Mouse (Mus musculus) urinary bladder, adult 18-20 months (tissue): ENCODE measurements around the gene Nfkbie.

Source experiments
- DNase-seq, 2 experiments: peaks; one replicate each; pipeline ENCODE4 v3.0.0; 2022; ENCODE audit warnings: low spot score in 2 of 2, mixed read lengths in 2 of 2

Gene Nfkbie

DNA sequence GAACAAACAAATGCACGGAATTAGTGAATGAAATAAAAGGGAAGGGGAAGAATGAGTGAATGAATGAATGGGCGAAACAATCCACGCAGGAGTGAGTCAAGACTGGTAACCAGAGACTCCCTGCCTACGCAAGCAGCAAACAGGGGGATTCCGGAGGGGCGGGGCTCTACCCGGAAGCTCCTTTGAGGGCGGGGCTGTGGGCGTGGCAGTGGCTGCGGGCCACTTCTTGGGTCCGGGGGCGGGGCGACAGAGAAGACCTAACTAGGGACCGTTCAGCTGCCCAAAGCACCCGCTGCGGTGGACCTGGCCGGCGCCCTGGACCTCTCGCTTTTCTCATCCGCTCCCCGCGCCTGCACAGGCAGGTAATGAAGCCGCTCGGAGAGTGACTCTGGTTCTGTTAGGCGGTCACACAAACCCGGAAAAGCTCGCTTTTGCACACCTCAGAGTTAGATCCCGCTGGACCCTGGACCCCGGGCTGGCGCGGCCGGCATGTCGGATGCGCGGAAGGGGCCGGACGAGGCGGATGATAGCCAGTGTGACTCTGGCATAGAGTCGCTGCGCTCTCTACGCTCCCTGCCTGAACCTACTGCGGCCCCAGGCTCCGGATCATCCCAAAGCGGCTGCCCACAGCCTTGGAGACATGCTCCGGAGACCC lies at the start of gene Nfkbie:
TSS of gene Nfkbie (plus strand) at position 252 of the 655 bp plus-strand sequence.
- DNase-seq: peak; percentile 93 to 98

DNA sequence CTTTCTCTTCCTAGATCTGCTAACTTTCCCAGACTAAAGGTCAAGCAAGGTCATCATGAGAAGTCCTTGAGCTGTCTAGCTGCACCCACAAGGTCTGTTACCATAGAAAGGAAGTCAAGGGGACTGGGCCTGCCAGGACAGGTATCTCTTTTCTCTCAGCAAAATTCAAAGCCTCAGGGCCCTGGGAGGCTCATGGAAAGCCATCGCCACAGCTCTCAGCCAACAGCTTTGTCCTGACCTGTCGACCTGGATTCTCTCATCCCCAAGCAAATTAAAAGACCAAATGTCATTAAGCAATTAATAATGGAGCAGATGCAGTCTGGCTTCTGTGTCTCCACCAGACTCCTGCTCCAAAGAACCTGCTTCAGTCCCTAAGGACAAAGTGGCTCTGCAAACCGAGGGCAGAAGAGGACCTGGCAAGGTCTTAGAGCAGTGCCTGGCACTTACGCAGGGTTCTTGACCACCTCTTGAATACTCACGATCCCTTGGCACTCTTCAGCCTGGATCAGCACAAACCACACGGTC lies 49.5 kb upstream of the Nfkbie start:
- no peak for DNase-seq

DNA sequence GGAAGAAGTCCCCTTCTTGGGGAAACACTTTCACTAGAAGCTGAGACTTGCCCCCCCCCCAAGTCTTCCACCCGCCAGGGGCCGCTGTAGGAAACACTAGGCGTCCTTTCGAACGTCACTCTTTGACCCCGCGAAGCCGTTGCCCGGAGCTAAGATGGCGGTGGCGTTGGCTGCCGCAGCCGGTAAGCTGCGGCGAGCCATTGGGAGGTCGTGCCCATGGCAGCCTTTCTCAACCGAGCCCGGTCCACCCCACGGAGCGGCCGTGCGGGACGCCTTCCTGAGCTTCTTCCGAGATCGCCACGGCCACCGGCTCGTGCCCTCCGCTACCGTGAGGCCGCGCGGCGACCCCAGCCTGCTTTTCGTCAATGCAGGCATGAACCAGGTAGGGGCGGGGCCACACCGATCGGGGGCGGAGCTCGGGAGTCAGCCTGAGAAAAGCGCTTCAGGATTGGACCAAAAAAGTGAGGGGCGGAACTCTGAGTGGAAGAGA lies 48.8 kb upstream of the Nfkbie start, which contains the start of gene Aars2:
TSS of gene Aars2 (plus strand) at position 142 of the 490 bp plus-strand sequence.
- DNase-seq: peak; percentile 86 to 98

DNA sequence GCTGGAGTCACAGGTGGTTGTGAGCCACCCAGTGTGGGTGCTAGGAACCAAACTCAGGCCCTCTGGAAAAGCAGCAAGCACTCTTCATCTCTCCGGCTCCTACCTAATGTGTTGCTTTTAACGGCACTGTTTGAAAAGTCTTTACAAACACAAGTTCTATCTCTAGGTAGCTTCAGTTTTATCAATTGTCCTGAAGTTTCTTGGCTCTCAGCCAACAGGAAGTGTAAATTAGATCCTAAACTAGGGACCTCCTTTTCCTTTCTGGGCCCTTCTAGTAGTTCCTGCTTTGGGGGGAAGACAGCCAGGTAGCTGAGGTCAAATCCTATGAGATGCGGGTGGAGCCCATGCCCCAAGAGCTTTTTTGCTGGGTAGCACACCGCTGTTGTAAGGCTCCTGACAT lies 44.6 kb upstream of the Nfkbie start:
- no peak for DNase-seq

DNA sequence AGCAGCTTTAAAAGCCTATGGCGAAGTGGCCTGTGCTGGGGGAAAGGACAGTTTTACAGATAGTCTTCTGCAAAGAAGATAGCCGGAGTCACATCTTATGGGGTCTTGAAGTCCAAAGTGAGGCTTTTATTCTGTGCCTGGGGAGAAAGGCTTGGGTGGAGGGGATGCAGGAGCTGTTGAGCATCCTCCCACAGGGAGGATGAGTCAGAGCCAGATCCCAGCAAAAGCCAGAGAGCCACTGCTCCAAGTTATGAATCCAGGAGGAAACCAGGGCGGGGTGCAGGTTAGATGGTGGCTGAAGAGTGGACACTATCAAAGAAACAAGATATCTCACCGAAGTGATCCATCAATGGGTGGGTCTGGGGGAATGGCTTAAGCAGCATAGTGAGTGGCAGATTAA lies 43.7 kb upstream of the Nfkbie start:
- no peak for DNase-seq

DNA sequence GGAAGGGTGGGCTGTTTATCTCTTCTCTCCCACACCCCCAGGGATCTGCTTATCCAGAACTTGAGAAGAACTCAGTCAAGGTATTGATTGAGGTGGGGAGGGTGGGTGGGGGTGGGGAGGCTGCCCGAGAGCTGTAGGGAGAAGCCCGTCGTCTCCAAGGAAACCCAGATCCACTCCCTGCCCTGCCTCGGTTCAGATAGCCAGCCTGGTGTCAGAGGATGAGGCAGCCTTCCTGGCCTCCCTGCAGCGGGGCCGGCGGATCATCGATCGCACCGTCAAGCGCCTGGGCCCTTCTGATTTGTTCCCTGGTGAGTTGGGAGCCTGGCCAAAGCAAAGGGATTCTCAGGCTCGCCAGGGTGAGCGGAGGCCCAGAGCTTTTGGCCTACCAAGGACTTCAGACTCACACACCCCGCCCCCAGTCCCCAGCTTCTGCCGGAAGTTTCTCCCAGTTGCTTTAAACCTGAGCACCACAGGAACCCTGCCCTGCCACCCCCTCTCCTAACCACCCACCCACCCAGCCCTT lies 40.2 kb upstream of the Nfkbie start:
- DNase-seq: no peak

DNA sequence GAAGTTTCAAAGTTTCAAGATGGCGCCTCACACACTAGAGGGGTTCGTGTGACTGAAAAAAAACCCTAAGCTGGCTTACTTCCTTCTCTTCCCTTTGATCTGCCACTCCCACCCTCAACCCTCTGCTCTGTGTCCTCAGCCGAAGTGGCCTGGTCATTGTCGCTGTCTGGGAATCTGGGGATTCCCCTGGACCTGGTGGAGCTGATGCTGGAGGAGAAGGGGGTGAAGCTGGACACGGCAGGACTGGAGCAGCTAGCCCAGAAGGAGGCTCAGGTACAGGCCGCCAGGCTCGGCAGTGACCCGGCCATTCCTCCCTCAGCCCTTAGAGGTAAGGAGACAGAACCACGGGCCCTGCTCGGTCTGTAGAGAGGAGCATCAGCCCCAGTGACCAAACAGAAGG lies 39.7 kb upstream of the Nfkbie start:
- no peak for DNase-seq

DNA sequence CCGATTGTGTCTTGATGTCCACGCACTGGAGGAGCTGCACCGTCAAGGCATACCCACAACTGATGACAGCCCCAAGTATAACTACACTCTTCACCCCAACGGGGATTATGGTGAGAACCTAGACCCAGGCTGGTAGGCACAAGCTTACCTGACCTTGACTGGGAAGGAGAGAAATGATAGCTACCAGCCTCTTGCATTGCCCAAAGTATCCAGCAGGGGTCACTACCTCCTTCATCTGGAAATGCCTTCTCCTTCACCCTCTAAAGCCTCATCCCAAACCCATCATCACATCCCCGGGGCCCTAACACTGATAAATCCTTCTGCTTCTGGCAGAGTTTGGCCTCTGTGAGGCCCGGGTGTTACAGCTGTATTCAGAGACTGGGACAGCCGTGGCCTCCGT lies 39.0 kb upstream of the Nfkbie start:
- peak; percentile 29 to 55 for DNase-seq

DNA sequence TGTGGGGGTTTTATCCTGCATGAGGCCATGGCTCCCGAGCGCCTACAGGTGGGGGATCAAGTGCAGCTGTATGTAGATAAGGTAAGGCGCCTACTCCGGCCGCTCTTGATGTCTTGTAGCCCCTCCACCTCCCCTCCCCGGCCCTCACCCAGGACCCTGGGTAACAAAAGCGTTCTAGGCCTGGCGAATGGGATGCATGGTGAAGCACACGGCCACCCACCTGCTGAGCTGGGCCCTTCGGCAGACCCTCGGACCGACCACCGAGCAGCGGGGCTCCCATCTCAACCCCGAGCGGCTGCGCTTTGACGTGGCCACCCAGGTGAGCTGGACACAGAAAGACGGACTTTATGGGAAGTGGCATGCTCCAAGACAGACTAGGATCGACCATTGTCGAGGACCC lies 38.4 kb upstream of the Nfkbie start:
- DNase-seq: no peak

DNA sequence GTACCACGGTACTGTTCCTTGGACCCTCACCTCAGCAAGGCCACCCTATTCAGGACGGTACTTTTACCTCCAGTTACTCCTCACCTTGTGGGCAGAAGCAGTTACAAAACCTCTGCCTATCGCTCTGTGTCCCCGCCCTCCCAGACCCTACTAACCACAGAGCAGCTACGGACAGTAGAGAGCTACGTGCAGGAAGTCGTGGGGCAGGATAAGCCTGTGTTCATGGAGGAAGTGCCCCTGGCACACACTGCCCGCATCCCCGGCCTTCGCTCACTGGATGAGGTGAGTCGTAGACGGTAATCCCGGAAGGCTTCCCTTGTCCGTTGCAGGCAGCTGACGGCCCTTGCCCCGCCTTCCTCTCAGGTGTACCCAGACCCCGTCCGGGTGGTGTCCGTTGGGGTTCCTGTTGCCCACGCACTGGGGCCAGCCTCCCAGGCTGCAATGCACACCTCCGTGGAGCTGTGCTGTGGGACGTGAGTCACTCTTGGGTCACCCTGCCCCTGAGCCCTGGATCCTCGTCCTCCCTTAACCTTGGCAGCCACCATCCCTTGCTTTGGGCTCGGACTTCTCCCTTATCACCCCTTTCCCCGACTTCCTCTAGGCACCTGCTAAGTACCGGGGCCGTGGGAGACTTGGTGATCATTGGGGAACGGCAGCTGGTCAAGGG lies 37.8 kb upstream of the Nfkbie start:
- no peak for DNase-seq

DNA sequence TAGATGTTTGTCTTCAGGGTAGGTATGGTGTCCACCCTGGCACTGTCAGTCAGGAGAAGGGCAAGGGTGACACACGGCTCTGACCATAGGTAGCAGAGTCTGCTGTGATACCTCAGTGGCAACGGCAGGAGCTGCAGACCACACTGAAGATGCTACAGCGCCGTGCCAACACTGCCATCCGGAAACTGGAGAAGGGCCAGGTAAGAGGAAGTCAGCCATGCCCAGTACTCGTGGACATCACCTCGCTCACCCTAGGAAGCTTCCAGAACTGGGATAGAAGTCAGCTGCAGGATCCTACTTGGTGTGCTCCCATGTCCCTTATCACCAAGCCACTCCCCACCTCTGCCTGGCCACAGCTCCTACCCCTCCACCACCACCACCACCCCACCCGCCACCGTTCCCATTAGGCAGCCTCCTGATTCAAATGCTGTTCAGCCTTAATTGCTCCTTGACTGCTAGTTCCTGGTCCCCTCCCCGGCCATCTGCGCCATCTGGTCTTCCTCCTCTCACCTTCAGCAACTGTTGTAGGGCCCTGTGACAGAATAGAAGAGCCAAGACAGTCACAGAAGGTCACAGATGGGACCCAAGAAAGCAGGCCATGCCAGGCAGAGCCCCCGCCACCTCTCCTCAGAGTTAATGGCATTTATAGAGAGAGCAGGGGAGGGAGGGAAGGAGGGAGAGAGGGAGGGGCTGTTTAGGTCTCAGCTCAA lies 36.6 kb upstream of the Nfkbie start:
- DNase-seq: no peak

DNA sequence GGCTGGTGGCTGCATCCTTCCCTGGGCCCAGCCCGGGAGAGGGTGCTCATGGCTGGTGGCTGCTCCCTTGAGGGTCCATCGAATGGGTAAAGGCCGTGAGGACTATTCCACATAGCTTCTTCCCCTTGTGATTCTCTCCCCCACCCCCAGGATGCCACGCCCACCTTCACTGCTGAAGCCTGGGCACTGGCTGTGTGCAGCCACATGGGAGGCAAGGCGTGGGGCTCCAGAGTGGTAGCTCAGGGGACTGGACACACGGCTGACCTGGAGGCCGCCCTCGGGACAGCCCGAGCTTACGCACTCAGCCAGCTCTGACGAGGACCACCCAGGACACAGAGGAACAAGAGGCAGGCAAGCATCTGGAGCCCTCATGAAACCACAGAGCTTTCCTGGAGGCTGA lies 35.4 kb upstream of the Nfkbie start:
- DNase-seq: no peak

DNA sequence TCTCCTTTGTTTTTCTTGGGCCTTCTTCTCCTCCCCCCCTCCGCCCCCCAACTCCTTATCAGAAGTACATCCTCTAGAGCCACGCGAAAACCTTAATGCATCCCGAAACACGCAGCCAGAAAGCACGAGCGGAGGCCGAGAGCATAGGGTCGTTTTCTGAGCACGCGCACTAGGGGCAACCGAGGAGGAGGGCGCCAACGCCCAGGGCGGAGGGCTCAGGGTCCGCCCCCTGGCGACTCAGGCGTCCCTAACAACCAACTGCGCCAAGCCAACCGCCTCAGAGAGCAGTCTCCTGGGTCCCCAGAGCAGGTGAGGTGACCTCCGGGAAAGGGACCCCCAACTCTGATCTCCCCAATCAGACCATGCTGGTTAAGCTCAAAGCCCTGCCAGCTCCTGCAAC lies 32.2 kb upstream of the Nfkbie start, which contains the start of gene Tcte1:
TSS of gene Tcte1 (plus strand) at position 172 of the 400 bp plus-strand sequence.
- DNase-seq: no peak

DNA sequence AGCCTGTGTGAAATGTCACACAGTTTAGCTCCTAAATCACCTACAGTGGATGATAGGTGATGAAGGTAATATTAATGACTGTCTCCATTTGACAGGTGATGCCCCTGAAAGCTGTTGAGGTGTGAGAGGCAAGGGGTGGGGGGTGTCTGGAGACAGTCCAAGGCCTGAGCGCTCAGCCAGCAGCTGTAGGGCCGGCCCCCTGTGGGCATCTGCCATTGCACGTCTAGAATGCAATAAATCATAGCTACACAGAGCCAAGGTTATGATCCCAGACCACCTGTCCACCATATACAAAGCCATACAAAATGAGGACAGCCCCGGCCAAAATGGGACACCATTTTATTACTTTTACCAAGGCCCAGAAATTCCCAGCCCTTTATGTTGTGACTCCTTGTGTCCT lies 30.5 kb upstream of the Nfkbie start:
- no peak for DNase-seq

DNA sequence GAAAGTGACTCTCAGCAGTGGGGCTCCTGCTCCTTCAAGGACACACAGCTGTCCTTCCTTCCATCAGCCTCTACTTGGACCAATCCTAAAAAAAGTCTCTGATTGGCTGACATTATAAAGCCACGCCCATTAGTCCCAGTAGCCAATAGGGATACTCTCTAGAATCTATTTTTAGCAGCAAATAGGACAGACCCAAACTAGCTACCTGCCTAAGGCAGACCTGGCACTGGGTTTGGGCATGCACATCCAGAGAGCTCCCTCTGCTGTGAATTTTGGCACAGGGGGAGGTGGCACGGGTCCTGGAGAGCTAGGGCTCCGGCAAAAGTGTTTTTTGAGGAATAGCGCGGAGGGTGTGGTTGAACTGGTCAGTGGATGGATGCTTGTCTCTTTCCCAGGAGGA lies 28.9 kb upstream of the Nfkbie start:
- no peak for DNase-seq

DNA sequence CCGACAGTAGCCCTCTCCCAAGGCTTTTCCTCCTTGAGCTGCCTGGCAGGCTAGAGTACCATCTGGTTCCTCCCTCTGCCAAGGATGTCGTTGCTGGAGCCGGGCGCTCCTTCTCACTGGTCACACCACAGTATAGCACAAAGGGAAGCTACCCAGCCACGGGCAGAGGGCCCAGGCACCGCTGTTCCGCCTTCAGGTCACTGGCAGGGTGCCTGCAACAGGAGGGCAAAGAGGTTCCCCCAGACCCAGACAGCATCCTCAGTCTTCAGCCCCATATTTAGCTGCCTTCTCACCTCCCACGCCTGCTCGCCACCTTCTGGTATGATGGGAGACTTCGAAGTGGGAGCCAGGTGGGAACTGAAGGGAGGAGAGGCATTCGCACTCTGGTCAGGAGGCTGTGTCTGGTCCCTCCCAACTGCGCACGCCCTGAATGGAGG lies 25.1 kb upstream of the Nfkbie start:
- DNase-seq: no peak

DNA sequence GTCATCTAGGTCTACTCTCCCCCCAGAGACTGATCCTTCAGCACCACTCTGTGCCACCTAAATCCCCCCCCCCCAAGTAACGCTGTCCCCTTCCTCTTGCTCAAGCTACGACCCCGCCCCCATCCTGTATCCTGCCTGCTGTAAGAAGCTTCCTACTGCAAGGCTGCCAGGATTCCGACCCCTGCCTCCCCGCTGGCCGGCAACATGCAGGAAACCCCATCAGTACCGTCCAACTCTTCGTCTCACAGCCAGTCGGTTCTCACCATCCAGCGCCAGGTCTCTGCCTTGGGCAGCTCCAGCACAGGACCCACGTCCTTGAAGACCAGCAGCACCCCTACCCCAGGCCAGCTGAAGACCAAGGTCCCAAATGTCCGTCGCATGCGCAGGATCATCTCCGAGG lies 22.6 kb upstream of the Nfkbie start:
- DNase-seq: no peak

DNA sequence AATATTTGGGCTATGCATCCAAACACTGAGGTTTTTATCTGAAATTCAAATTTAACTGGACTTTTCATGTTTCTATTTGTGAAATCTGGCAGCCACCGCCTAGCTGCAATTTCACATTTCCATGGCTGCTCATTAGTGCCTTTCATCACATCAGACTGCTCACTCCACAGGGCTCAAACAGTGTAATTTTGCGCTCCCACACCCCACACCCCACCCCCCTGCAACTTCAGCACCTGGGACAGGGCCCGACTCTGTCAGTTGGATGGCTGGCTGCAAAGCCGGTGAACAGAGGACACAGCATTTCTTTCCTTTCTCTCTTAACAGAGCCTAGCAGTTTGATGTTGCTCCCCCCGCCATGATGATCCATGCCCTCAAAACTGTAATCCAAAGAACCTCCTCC lies 19.2 kb upstream of the Nfkbie start:
- no peak for DNase-seq

DNA sequence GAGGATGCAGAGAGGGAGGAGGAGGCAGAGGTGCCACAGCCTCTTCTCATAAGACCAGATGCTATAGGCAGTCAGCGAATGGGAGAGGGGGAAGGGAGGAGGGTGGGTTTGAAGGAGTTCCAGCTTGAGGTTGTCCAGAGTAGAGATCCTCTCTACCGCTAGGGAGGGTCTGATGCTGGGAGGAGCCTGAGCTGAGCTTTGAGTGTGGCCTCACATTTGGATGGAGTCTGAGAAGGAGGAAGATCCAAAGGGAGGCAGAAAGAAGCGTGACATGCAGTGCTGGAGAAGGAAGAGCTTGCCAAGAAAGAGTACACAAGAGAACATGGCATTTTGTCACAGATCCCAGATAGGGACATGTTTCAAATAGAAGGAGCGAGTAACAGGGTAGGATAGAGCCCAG lies 17.1 kb upstream of the Nfkbie start:
- no peak for DNase-seq

DNA sequence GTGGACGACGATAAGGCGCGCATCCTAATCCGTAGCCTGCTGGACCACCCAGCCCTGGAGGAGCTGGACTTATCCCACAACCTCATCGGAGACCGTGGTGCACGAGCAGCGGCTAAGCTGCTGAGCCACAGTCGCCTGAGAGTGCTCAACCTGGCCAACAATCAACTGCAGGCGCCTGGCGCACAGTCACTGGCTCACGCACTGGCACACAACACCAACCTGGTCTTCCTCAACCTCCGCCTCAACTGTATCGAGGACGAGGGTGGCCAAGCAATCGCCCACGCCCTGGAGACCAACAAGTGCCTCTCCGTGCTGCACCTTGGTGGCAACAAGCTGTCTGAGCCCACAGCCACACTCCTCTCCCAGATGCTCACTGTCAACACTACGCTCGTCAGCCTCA lies 15.8 kb upstream of the Nfkbie start:
- DNase-seq: no peak

DNA sequence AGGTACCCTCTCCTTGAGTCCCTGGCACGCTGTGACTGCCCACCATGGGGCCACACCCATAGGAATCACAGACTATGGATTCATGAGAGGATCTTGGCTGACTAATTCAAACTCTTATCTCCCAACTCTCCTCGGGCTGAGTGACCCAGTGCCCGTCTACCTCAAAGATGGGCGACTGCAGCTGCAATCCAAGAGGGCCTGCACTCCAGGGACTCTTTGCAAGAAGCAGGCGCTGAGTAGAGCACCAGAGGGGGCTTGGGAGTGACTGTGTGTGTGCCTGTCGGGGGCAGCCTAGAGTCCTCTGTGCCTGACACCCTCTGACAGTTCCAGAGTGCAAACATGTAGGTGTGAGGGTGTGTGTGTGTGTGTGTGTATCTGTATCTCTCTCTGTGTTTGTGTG lies 13.4 kb upstream of the Nfkbie start:
- no peak for DNase-seq

DNA sequence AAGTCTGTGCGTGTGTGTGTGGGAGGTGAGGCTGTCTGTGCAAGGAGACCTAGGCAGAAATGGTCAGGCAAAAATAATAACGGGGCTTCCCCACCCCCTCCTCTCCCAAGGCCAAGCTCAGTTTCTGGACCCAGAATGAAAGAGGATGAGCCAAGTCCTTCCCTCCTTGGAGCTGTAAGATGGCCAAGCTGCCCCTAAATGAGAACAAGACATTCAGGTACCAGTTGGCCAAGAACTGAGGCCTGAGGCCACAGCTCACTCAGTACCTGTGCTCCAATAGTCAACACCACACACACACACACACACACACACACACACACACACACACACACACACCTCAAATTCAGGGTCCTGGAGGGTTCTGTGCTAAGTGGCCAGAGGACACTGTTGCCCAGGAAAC lies 12.8 kb upstream of the Nfkbie start:
- no peak for DNase-seq
